In the genomic region with DNA sequence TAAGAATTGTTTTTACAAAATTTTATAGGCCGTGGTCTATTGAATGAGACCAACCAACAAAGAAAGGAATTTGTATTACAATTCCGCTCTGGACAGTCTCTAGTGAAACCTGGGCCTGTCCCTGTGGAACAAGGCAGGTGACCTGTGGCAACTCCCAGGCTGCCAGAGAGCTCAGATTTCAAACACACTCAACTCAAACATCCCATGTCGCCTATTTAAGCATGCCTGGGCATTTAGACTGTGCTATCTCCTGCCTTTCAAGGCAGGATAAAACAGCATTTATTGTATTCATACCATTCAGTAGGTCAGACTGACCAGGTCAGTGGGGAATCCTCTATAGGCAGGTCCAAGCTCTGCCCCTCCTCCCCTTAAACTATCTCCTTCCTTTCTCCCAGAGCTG, we compare ENCODE assay signal across 13 mouse cellular contexts.
DNase-seq lines count a peak whose midpoint lies in the region; ATAC-seq and TF ChIP-seq lines count a peak whose summit lies in the region.
"Had no signal": no experiment of that assay in that cellular context is flagged by ENCODE, and none has a peak within 500 bp of the region (broad histone marks: within the 10 kb centered on the region; RNA-seq: fewer than 3 reads in every experiment).

No protein-coding gene starts in this region.

- intact Hi-C loops in heart, postnatal 36 days (cut with DNase I), result no loop called here

- H3K27ac ChIP-seq in heart, embryonic 12.5 days (ENCODE audit: poor library complexity, severe bottlenecking), result peak overlapping the region; percentile 87
- no peak overlapping the region for H3K27ac ChIP-seq in kidney, embryonic 16.5 days (ENCODE audit: low read length)
- no peak overlapping the region for H3K27ac ChIP-seq in kidney, adult 2 months (ENCODE audit: insufficient read depth, low read depth, low read length)
- H3K27ac ChIP-seq in heart, postnatal 0 days (ENCODE audit: low read depth), result peak overlapping the region; percentile 85

- TF ChIP-seq EP300 in heart, postnatal 0 days (IDR thresholded peaks at IDR 0.05; ENCODE audit: low read depth), result no peak

- H3K4me1 ChIP-seq in heart, embryonic 12.5 days (replicated peaks), result peaks cover 73% of the 10 kb centered on the region
- H3K4me1 ChIP-seq in kidney, embryonic 16.5 days (ENCODE audit: insufficient read depth, low read length), result peaks cover 30% of the 10 kb centered on the region
- no peaks in the 10 kb centered on the region for H3K4me1 ChIP-seq in kidney, adult 2 months (ENCODE audit: control insufficient read depth, insufficient read depth, low read length)
- H3K4me1 ChIP-seq in heart, postnatal 0 days (ENCODE audit: control insufficient read depth, insufficient read depth), result peaks cover 53% of the 10 kb centered on the region

- H3K4me2 ChIP-seq in heart, embryonic 12.5 days, result no peak overlapping the region
- no peak overlapping the region for H3K4me2 ChIP-seq in kidney, embryonic 16.5 days (replicated peaks; ENCODE audit: low read depth, low read length)
- H3K4me2 ChIP-seq in heart, postnatal 0 days (ENCODE audit: low read depth, low read length), result no peak overlapping the region
- H3K4me2 ChIP-seq: liver, embryonic 11.5 days had no signal

- ATAC-seq in heart, embryonic 12.5 days (ENCODE audit: insufficient number of reproducible peaks, low FRiP score), result no peak
- ATAC-seq in kidney, embryonic 16.5 days (ENCODE audit: low FRiP score, low TSS enrichment), result peak; percentile 60; the same call in 1 of the 2 replicates
- peak; percentile 39; the same call in 1 of the 2 replicates for ATAC-seq in heart, postnatal 0 days (ENCODE audit: insufficient read depth, low read depth)
- ATAC-seq: forebrain, embryonic 14.5 days; lung, postnatal 0 days had no signal

- 36% methylated on average over 3 of the region's 3 CpGs for WGBS in heart, embryonic 12.5 days
- 19% methylated on average over 3 of the region's 3 CpGs for WGBS in kidney, embryonic 16.5 days
- 63% methylated on average over 3 of the region's 3 CpGs for WGBS in kidney, adult 2 months
- WGBS in heart, postnatal 0 days, result 37% methylated on average over 3 of the region's 3 CpGs

- H3K4me3 ChIP-seq in heart, embryonic 12.5 days, result no peak overlapping the region
- H3K4me3 ChIP-seq in kidney, embryonic 16.5 days (ENCODE audit: low read length), result no peak overlapping the region
- no peak overlapping the region for H3K4me3 ChIP-seq in kidney, adult 2 months (ENCODE audit: insufficient read depth, low read depth, low read length)
- no peak overlapping the region for H3K4me3 ChIP-seq in heart, postnatal 0 days (ENCODE audit: low read depth, low read length)

- H3K9me3 ChIP-seq in heart, embryonic 12.5 days (replicated peaks), result no peaks in the 10 kb centered on the region
- H3K9me3 ChIP-seq in kidney, embryonic 16.5 days (ENCODE audit: low read length), result no peaks in the 10 kb centered on the region
- no peaks in the 10 kb centered on the region for H3K9me3 ChIP-seq in heart, postnatal 0 days (replicated peaks; ENCODE audit: control insufficient read depth, low read length)

- H3K27me3 ChIP-seq in heart, embryonic 12.5 days (replicated peaks), result no peaks in the 10 kb centered on the region
- no peaks in the 10 kb centered on the region for H3K27me3 ChIP-seq in kidney, embryonic 16.5 days (ENCODE audit: insufficient read depth, low read length)
- no peaks in the 10 kb centered on the region for H3K27me3 ChIP-seq in kidney, adult 2 months (replicated peaks; ENCODE audit: control insufficient read depth, insufficient read depth, low read length)
- no peaks in the 10 kb centered on the region for H3K27me3 ChIP-seq in heart, postnatal 0 days (ENCODE audit: control insufficient read depth, insufficient read depth, low read length)

- no peak for TF ChIP-seq CTCF in kidney, adult 2 months (conservative IDR thresholded peaks at IDR 0.05; ENCODE audit: insufficient read depth, insufficient read length, low read depth, low read length)
- TF ChIP-seq CTCF in heart, postnatal 0 days (IDR thresholded peaks at IDR 0.05; ENCODE audit: low read depth), result no peak

- H3K9ac ChIP-seq in heart, embryonic 12.5 days, result no peak overlapping the region
- H3K9ac ChIP-seq in kidney, embryonic 16.5 days (replicated peaks; ENCODE audit: low read length), result no peak overlapping the region
- no peak overlapping the region for H3K9ac ChIP-seq in heart, postnatal 0 days (replicated peaks; ENCODE audit: low read depth, low read length)

- TF ChIP-seq POLR2A in kidney, adult 2 months (IDR thresholded peaks at IDR 0.05; ENCODE audit: low read depth, low read length), result no peak

- no peak for DNase-seq in heart, postnatal 36 days
- no peak for DNase-seq in kidney, adult 2 months
- peak; percentile 49 for DNase-seq in R1 (ENCODE audit: low read depth, low spot score)
- peak; percentile 47 for DNase-seq in heart, postnatal 0 days (ENCODE audit: low spot score)
- no peak for DNase-seq in urinary bladder, postnatal 25 days (ENCODE audit: low spot score)
- DNase-seq: adrenal gland, postnatal 14 days; kidney, postnatal 14 days; layer of hippocampus, adult 9-11 months had no signal

- H3K36me3 ChIP-seq in heart, embryonic 12.5 days, result peaks cover 5% of the 10 kb centered on the region; the same call in 1 of the 2 replicates
- H3K36me3 ChIP-seq in kidney, embryonic 16.5 days (ENCODE audit: insufficient read depth, low read length), result no peaks in the 10 kb centered on the region
- no peaks in the 10 kb centered on the region for H3K36me3 ChIP-seq in kidney, adult 2 months (ENCODE audit: control insufficient read depth, insufficient read depth, low read length)
- H3K36me3 ChIP-seq in heart, postnatal 0 days (replicated peaks; ENCODE audit: control insufficient read depth, insufficient read depth, low read length), result no peaks in the 10 kb centered on the region

Comparison
In these comparisons a context has a peak if more than half of its experiments do, and no peak if none do; other contexts are left out.
1. DNase-seq: peak in R1 (single experiment) and heart, postnatal 0 days (single experiment); none in heart, postnatal 36 days (0 of 2), kidney, adult 2 months (single experiment) and urinary bladder, postnatal 25 days (single experiment).
2. H3K27ac ChIP-seq: peak in heart, embryonic 12.5 days (single experiment) and heart, postnatal 0 days (single experiment); none in kidney, embryonic 16.5 days (single experiment) and kidney, adult 2 months (single experiment).